Mouse (Mus musculus) limb, embryonic 14.5 days (tissue): ENCODE measurements at regions not wholly inside any gene's neighbourhood (a gene's known extent, or its start where the extent isn't known, plus 50 kb on each side); places are given as distances from the start of the nearest gene placed in this dataset.
A peak's percentile ranks its signal among the peaks of the same experiment; 100 is the strongest.

Experiments used
- ATAC-seq: fragments of 200-750 bp; cut with Nextera tagmentation; 2 replicates; pipeline ENCODE4 v1.8.0; 2017; ENCODE audit warnings: low read depth, moderate number of reproducible peaks, moderate TSS enrichment; ENCODE audit not compliant: low FRiP score
- DNase-seq: peaks from one replicate; pipeline ENCODE4 v3.0.0-alpha.2; 2015; ENCODE audit warnings: low spot score
- H3K27ac ChIP-seq: fragments of 300-500 bp; sonication (generic); replicated peaks from 2 replicates; pipeline ENCODE4 v1.5.1; 2014; ENCODE audit warnings: low read depth, mild to moderate bottlenecking, low read length, moderate library complexity, mixed read lengths
- H3K27me3 ChIP-seq: fragments of 300-500 bp; sonication (generic); 2 replicates; pipeline ENCODE4 v1.6.1; 2014; ENCODE audit warnings: low read length, mixed read lengths; ENCODE audit not compliant: control insufficient read depth, insufficient read depth
- H3K36me3 ChIP-seq: fragments of 300-500 bp; sonication (generic); 2 replicates; pipeline ENCODE4 v1.6.1; 2014; ENCODE audit warnings: mild to moderate bottlenecking, low read length, moderate library complexity, mixed read lengths; ENCODE audit not compliant: control insufficient read depth, insufficient read depth
- H3K4me1 ChIP-seq: fragments of 300-500 bp; sonication (generic); 2 replicates; pipeline ENCODE4 v1.6.1; 2014; ENCODE audit warnings: antibody characterized with exemption, low read length, mixed read lengths; ENCODE audit not compliant: control insufficient read depth, insufficient read depth
- H3K4me2 ChIP-seq: fragments of 300-500 bp; sonication (generic); replicated peaks from 2 replicates; pipeline ENCODE4 v1.6.1; 2014; ENCODE audit warnings: low read depth, mild to moderate bottlenecking, low read length, moderate library complexity; ENCODE audit not compliant: severe bottlenecking
- H3K4me3 ChIP-seq: fragments of 300-500 bp; sonication (generic); replicated peaks from 2 replicates; pipeline ENCODE4 v1.5.1; 2014; ENCODE audit warnings: low read length
- H3K9ac ChIP-seq: fragments of 300-500 bp; sonication (generic); 2 replicates; pipeline ENCODE4 v1.6.1; 2014; ENCODE audit warnings: mild to moderate bottlenecking, low read depth, low read length, moderate library complexity; ENCODE audit not compliant: severe bottlenecking
- H3K9me3 ChIP-seq: fragments of 300-500 bp; sonication (generic); 2 replicates; pipeline ENCODE4 v1.6.1; 2016; ENCODE audit warnings: low read length; ENCODE audit not compliant: control insufficient read depth
- POLR2A ChIP-seq: fragments of 200-500 bp; IDR thresholded peaks from 2 replicates; pipeline ENCODE4 v1.8.0; 2012; ENCODE audit warnings: inconsistent platforms, mild to moderate bottlenecking, moderate library complexity, borderline replicate concordance; ENCODE audit not compliant: insufficient read depth, insufficient read length; ENCODE audit errors: extremely low read depth
- WGBS: fragments of 180-500 bp; shearing (Covaris S2); extraction: QIAGEN DNeasy Blood & Tissue Kit; methylation state at CpG from one replicate; pipeline ENCODE4 v1.1.7; 2014; 5-methylcytosine and 5-hydroxymethylcytosine counted together

DNA sequence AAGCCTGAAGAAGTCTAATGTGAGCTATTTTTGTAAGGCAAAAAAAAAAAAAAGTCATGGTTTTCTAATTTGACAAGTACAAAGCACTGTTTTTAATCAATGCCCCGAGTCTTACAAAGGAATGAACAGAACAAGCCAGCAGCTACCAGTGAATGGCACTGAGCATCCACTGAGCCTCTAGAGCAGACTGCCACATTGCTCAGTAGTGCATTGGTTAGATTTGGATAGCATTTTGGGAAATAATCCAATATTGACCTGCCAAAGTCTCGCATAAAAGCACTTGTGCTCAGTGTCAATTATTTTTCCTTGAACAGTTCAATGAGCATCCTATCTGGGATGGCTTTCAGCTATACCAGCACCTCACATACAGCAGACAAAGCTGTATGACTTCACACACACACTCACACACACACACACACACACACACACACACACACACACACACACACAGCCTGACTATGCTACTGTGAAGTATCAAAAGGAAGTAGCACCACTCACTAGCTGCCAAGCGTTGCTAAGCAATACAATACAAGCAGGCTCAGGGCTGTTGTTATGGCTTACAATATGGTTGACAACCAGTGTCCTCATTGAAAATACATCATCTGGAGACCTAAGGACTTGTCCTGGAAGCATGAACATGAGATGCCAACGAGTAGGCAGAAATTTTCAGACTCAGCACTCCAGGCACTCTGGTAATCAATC is 717.8 kb downstream of the Bcl11a start:
- no peak for TF ChIP-seq POLR2A
- Histone ChIP-seq H3K27ac (no peak overlapping the region), H3K4me3 (no peak overlapping the region), H3K36me3 (no peaks in the 10 kb centered on the region), H3K4me1 (no peaks in the 10 kb centered on the region), H3K9ac (no peak overlapping the region), H3K9me3 (no peaks in the 10 kb centered on the region), H3K4me2 (no peak overlapping the region), H3K27me3 (no peaks in the 10 kb centered on the region)
- DNase-seq: no peak
- WGBS: 72% methylated on average over 4 of the region's 4 CpGs
- no peak for ATAC-seq

DNA sequence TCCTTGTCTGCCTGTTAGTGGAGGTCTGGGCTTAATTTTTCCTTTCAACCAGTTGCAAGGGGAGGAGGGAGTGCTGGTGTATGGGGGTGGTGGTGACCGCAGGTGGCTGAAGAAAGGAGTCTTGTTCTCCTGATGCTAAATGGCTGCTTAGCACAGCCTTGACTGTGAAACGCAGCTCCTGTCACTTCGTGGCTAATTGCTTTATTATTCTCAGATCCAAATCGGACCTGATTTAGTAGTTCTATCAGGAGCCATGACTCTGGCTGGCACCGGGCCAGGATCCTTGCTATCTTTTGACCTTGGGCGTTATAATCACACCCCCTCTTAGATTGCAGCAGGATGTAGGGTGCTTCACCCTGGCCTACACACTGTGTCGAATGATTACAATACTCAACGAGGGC is 726.8 kb downstream of the Bcl11a start:
- Histone ChIP-seq H3K27me3 (no peaks in the 10 kb centered on the region), H3K4me1 (0 out of 2 replicates have a peak, but pooled peaks cover 2% of the 10 kb centered on the region), H3K4me2 (no peak overlapping the region), H3K36me3 (no peaks in the 10 kb centered on the region), H3K9ac (no peak overlapping the region), H3K9me3 (no peaks in the 10 kb centered on the region), H3K4me3 (no peak overlapping the region), H3K27ac (no peak overlapping the region)
- TF ChIP-seq POLR2A: no peak
- ATAC-seq (no peak), DNase-seq (no peak)
- 38% methylated on average over 8 of the region's 8 CpGs for WGBS

DNA sequence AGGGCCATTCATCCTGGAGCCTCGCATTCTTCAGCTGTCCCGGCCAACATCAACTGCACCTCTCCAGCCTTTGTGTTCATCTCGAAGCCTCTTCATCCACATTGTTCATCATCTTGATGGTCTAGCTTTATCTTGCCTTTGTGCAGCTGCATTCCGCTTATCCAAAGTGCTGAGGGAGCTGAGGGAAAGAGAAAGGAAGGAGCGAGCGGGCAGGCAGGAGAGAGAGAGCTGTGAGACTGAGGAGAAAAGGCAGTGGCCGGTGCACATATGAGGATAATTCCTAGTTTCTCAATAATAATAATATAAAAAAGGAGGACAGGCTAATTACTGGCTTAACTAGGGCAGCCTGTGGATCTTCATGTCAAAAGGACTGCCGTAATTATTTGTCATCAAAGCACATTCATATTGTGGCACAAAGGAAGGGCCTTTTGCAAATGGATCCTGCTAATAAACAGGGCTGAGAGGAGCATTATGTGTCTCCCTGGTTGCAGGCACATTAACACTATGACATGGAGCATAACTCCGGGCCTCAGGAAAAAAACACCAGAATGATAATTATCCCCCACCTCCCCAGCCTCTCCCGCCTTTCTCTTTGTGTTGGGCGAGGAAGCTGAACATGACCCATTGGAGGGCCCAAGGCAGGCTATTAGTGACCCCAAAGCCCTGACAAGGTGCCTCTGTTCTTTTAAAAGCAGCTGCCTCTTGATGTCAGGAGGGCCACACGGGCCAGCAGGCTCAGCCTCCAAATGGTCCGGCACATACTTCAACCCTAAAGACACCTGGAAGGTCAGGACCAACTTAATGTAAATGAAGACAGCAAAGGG is 751.9 kb downstream of the Bcl11a start:
- no peak overlapping the region for H3K4me2 ChIP-seq
- DNase-seq: no peak
- ATAC-seq: no peak

DNA sequence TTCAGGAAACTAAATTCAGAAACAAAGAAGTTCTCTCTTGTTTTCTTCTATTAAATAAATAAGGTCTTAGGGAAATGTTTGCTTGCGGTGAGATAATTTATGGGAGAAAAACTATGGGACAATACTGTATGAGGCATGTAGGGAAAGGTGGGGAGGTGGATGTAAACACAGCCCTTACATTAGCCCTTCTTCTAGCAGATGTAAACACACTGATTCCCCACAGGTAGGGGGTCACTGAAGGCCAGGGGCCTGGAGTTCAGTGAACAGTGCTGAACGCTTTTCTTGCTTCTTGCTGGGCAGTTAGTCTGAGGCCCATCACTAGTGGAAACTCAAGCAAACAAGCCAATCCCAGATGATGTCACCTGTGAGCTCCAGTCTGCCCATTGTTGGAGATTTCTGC is 752.6 kb downstream of the Bcl11a start:
- no peak overlapping the region for H3K4me2 ChIP-seq
- TF ChIP-seq POLR2A: no peak
- no peaks in the 10 kb centered on the region for H3K4me1 ChIP-seq
- no peak overlapping the region for H3K4me3 ChIP-seq
- no peak overlapping the region for H3K9ac ChIP-seq
- DNase-seq (no peak), ATAC-seq (no peak)
- no peaks in the 10 kb centered on the region for H3K27me3 ChIP-seq
- no peak overlapping the region for H3K27ac ChIP-seq
- H3K36me3 ChIP-seq: no peaks in the 10 kb centered on the region
- no peaks in the 10 kb centered on the region for H3K9me3 ChIP-seq
- WGBS: 70% methylated on average over 2 of the region's 2 CpGs

More for the DNA sequence above, 751.9 kb downstream of the Bcl11a start:
- Histone ChIP-seq H3K27me3 (no peaks in the 10 kb centered on the region), H3K4me1 (no peaks in the 10 kb centered on the region), H3K36me3 (no peaks in the 10 kb centered on the region), H3K4me3 (no peak overlapping the region), H3K9me3 (no peaks in the 10 kb centered on the region), H3K9ac (no peak overlapping the region), H3K27ac (no peak overlapping the region)
- TF ChIP-seq POLR2A: no peak
- 68% methylated on average over 13 of the region's 13 CpGs for WGBS

DNA sequence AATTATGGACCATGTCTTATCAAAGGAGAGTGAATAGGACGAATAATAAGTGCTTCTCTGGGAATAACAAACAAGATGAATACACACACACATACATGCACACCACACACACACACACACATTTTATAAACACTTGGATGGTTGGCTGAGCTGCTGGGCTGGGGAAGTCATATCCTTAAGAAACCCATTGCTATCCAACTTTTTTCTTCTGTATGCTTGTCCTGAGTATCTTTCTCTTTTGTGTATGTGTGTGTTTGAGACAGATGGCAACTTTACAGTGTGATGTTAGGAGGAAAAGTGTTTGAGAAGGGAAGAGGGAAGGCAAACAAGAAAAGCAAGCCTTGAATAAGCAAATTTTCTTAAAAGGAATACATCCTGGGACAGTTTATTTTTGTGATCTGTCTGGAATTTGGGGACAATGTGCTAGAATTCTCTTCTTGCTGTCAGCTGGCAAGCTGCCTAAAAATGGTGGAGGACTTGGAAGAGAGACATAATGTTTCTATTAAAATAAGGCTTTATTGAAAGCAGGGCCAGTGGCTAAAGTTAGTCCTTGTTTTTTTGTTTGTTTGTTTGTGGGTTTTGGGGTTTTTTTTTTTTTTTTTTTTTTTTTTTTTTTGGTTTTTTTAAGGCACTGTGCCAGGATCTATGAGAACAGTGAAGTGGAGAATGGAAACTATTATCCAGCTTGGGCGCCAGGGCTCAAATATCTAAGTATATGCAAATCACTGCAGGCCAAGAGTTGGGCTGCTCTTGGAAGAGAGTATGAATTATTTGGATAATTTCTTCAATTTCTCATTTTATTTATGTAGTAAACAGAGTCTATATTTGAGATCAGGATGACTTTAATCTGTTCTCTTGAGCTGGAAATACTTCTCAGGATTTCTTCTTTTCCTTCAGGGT is 766.2 kb downstream of the Bcl11a start:
- no peaks in the 10 kb centered on the region for H3K9me3 ChIP-seq
- peak; percentile 9 for DNase-seq

More for the DNA sequence above, 766.2 kb downstream of the Bcl11a start:
- Histone ChIP-seq H3K27ac (no peak overlapping the region), H3K4me3 (no peak overlapping the region), H3K27me3 (no peaks in the 10 kb centered on the region), H3K36me3 (no peaks in the 10 kb centered on the region), H3K4me2 (no peak overlapping the region), H3K4me1 (peaks cover 2% of the 10 kb centered on the region; the same call in 1 of the 2 replicates), H3K9ac (no peak overlapping the region)
- WGBS: 70% methylated on average over 2 of the region's 2 CpGs
- no peak for TF ChIP-seq POLR2A
- ATAC-seq: no peak
